Mouse (Mus musculus) midbrain, embryonic 11.5 days (tissue): ENCODE results near the gene Adamts17. TPM values are rescaled to one million over a fixed set of nuclear protein-coding genes. Genes with fewer than 3 reads are reported as not detected.

Experiments
- ATAC-seq: fragments of 200-750 bp; cut with Nextera tagmentation; 2 replicates; pipeline ENCODE4 v1.8.0; 2017; ENCODE audit warnings: moderate TSS enrichment, moderate library complexity; ENCODE audit not compliant: low FRiP score
- DNase-seq: peaks from one replicate; pipeline ENCODE4 v3.0.0; 2015; ENCODE audit warnings: low spot score; ENCODE audit errors: missing footprints
- H3K27ac ChIP-seq: fragments of 300-500 bp; sonication (generic); 2 replicates; pipeline ENCODE4 v1.5.1; 2014; ENCODE audit warnings: low read depth, low read length
- H3K27me3 ChIP-seq: fragments of 300-500 bp; sonication (generic); 2 replicates; pipeline ENCODE4 v1.6.1; 2014; ENCODE audit warnings: mild to moderate bottlenecking, low read length, moderate library complexity, mixed read lengths; ENCODE audit not compliant: control insufficient read depth, insufficient read depth
- H3K36me3 ChIP-seq: fragments of 300-500 bp; sonication (generic); 2 replicates; pipeline ENCODE4 v1.6.1; 2014; ENCODE audit warnings: mild to moderate bottlenecking, low read length, moderate library complexity, mixed read lengths; ENCODE audit not compliant: control insufficient read depth, insufficient read depth
- H3K4me1 ChIP-seq: fragments of 300-500 bp; sonication (generic); 2 replicates; pipeline ENCODE4 v1.6.1; 2014; ENCODE audit warnings: low read length; ENCODE audit not compliant: control insufficient read depth, insufficient read depth
- H3K4me2 ChIP-seq: fragments of 300-500 bp; sonication (generic); 2 replicates; pipeline ENCODE4 v1.6.1; 2014; ENCODE audit warnings: mild to moderate bottlenecking, moderate library complexity
- H3K4me3 ChIP-seq: fragments of 300-500 bp; sonication (generic); 2 replicates; pipeline ENCODE4 v1.5.1; 2014; ENCODE audit warnings: low read depth, low read length
- H3K9ac ChIP-seq: fragments of 300-500 bp; sonication (generic); 2 replicates; pipeline ENCODE4 v1.6.1; 2014; ENCODE audit warnings: low read length
- H3K9me3 ChIP-seq: fragments of 300-500 bp; sonication (generic); 2 replicates; pipeline ENCODE4 v1.6.1; 2016; ENCODE audit warnings: low read length; ENCODE audit not compliant: control insufficient read depth
- WGBS: fragments of 180-500 bp; shearing (Covaris S2); extraction: QIAGEN DNeasy Blood & Tissue Kit; methylation state at CpG from one replicate; pipeline ENCODE4 v1.1.7; 2014; 5-methylcytosine and 5-hydroxymethylcytosine counted together
- polyA plus RNA-seq: library from polyadenylated mRNA; unstranded; fragments of >200 nt; fragmentation: Nextera tagmentation; extraction: Ambion mirVana; gene quantifications from 2 replicates; pipeline ENCODE4 v1.2.1, GENCODE M21; 2014

Adamts17 gene
- polyA plus RNA-seq, 1 experiment from 2014 or later = 0.96 TPM

- DNase-seq = peak; percentile 95
- peak; percentile 64 for ATAC-seq
- Histone ChIP-seq H3K4me1 (peaks cover 3% of the 10 kb centered on the region; the same call in 1 of the 2 replicates), H3K4me2 (peak overlapping the region; percentile 95), H3K4me3 (peak overlapping the region; percentile 60), H3K36me3 (no peaks in the 10 kb centered on the region), H3K9me3 (no peaks in the 10 kb centered on the region), H3K9ac (peak overlapping the region; percentile 61), H3K27ac (no peak overlapping the region), H3K27me3 (peaks cover 12% of the 10 kb centered on the region)
- under 1% methylated on average over 72 of the region's 76 CpGs for WGBS
These were observed 629 bp downstream of the Adamts17 start for GRCm38 (mm10) chr7:66840008-66840719.

- Histone ChIP-seq H3K27ac (no peak overlapping the region), H3K9me3 (no peaks in the 10 kb centered on the region), H3K9ac (no peak overlapping the region), H3K36me3 (no peaks in the 10 kb centered on the region), H3K27me3 (peaks cover 12% of the 10 kb centered on the region), H3K4me1 (peaks cover 3% of the 10 kb centered on the region; the same call in 1 of the 2 replicates), H3K4me3 (no peak overlapping the region), H3K4me2 (no peak overlapping the region)
- ATAC-seq (no peak), DNase-seq (no peak)
- WGBS = 84% methylated on average over 7 of the region's 7 CpGs
These were observed 1.6 kb downstream of the Adamts17 start for GRCm38 (mm10) chr7:66841165-66841564.

- no peak overlapping the region for H3K27ac ChIP-seq
- ATAC-seq (no peak), DNase-seq (peak; percentile 94)
- peaks cover 3% of the 10 kb centered on the region; the same call in 1 of the 2 replicates for H3K4me1 ChIP-seq
- no peaks in the 10 kb centered on the region for H3K36me3 ChIP-seq
- 56% methylated on average over 10 of the region's 10 CpGs for WGBS
- peaks cover 12% of the 10 kb centered on the region for H3K27me3 ChIP-seq
- H3K9me3 ChIP-seq = no peaks in the 10 kb centered on the region
- H3K9ac ChIP-seq = no peak overlapping the region
- H3K4me2 ChIP-seq = no peak overlapping the region
- H3K4me3 ChIP-seq = no peak overlapping the region
These were observed 2.5 kb downstream of the Adamts17 start for GRCm38 (mm10) chr7:66842021-66842420.

- H3K9ac ChIP-seq = no peak overlapping the region
These were observed 4.3 kb downstream of the Adamts17 start for GRCm38 (mm10) chr7:66843846-66844245.

GRCm38 (mm10) chr7:66846582-66846981 is 7.0 kb downstream of the Adamts17 start:
- Histone ChIP-seq H3K4me3 (no peak overlapping the region), H3K9me3 (no peaks in the 10 kb centered on the region), H3K4me2 (no peak overlapping the region), H3K27ac (no peak overlapping the region), H3K9ac (no peak overlapping the region), H3K36me3 (no peaks in the 10 kb centered on the region), H3K27me3 (no peaks in the 10 kb centered on the region), H3K4me1 (no peaks in the 10 kb centered on the region)
- ATAC-seq = no peak
- DNase-seq = no peak
- WGBS = 82% methylated on average over 6 of the region's 6 CpGs

More at GRCm38 (mm10) chr7:66843846-66844245, 4.3 kb downstream of the Adamts17 start:
- no peak overlapping the region for H3K4me2 ChIP-seq
- H3K27me3 ChIP-seq = peaks cover 12% of the 10 kb centered on the region
- H3K27ac ChIP-seq = no peak overlapping the region
- ATAC-seq (no peak), DNase-seq (no peak)
- H3K4me1 ChIP-seq = peaks cover 3% of the 10 kb centered on the region; the same call in 1 of the 2 replicates
- 73% methylated on average over 2 of the region's 2 CpGs for WGBS
- no peaks in the 10 kb centered on the region for H3K36me3 ChIP-seq
- no peak overlapping the region for H3K4me3 ChIP-seq
- H3K9me3 ChIP-seq = no peaks in the 10 kb centered on the region

- no peak for ATAC-seq
- H3K4me2 ChIP-seq = no peak overlapping the region
- H3K4me3 ChIP-seq = no peak overlapping the region
- H3K9ac ChIP-seq = no peak overlapping the region
- H3K9me3 ChIP-seq = no peaks in the 10 kb centered on the region
- WGBS = 86% methylated on average over 9 of the region's 9 CpGs
- H3K36me3 ChIP-seq = no peaks in the 10 kb centered on the region
- H3K27ac ChIP-seq = no peak overlapping the region
- DNase-seq = no peak
- H3K4me1 ChIP-seq = no peaks in the 10 kb centered on the region
- H3K27me3 ChIP-seq = no peaks in the 10 kb centered on the region
These were observed 7.8 kb downstream of the Adamts17 start for GRCm38 (mm10) chr7:66847299-66847698.

GRCm38 (mm10) chr7:66849316-66849715 is 9.8 kb downstream of the Adamts17 start:
- DNase-seq (no peak), ATAC-seq (no peak)
- H3K27ac ChIP-seq = no peak overlapping the region
- 91% methylated on average over 6 of the region's 6 CpGs for WGBS
- no peaks in the 10 kb centered on the region for H3K36me3 ChIP-seq
- H3K9ac ChIP-seq = no peak overlapping the region
- H3K9me3 ChIP-seq = no peaks in the 10 kb centered on the region
- no peak overlapping the region for H3K4me2 ChIP-seq
- H3K27me3 ChIP-seq = no peaks in the 10 kb centered on the region
- 0 out of 2 replicates have a peak, but pooled peaks cover 2% of the 10 kb centered on the region for H3K4me1 ChIP-seq
- H3K4me3 ChIP-seq = no peak overlapping the region

- Histone ChIP-seq H3K4me2 (no peak overlapping the region), H3K9me3 (no peaks in the 10 kb centered on the region), H3K27ac (no peak overlapping the region), H3K4me3 (no peak overlapping the region), H3K9ac (no peak overlapping the region), H3K4me1 (0 out of 2 replicates have a peak, but pooled peaks cover 2% of the 10 kb centered on the region), H3K36me3 (no peaks in the 10 kb centered on the region), H3K27me3 (no peaks in the 10 kb centered on the region)
- no peak for DNase-seq
- no peak for ATAC-seq
- 87% methylated on average over 3 of the region's 3 CpGs for WGBS
These were observed 12.6 kb downstream of the Adamts17 start for GRCm38 (mm10) chr7:66852164-66852563.

- DNase-seq = no peak
- Histone ChIP-seq H3K4me1 (0 out of 2 replicates have a peak, but pooled peaks cover 2% of the 10 kb centered on the region), H3K36me3 (no peaks in the 10 kb centered on the region), H3K9ac (no peak overlapping the region), H3K9me3 (no peaks in the 10 kb centered on the region), H3K27me3 (no peaks in the 10 kb centered on the region), H3K27ac (no peak overlapping the region), H3K4me3 (no peak overlapping the region), H3K4me2 (no peak overlapping the region)
- WGBS = 69% methylated on average over 1 of the region's 1 CpGs
- no peak for ATAC-seq
These were observed 18.1 kb downstream of the Adamts17 start for GRCm38 (mm10) chr7:66857610-66858009.
